Mouse (Mus musculus) MEL (cell line): ENCODE measurements around the gene Tex36.

Experiments used
- BHLHE40 ChIP-seq: IDR thresholded peaks from 2 replicates; pipeline ENCODE4 v1.6.1; 2012; ENCODE audit warnings: low read depth, mild to moderate bottlenecking, inconsistent platforms, low read length, improper control_type of control experiment, borderline replicate concordance
- CHD1 ChIP-seq: IDR thresholded peaks from 2 replicates; pipeline ENCODE4 v1.6.1; 2012; ENCODE audit warnings: low read depth, mild to moderate bottlenecking, inconsistent platforms, low read length, improper control_type of control experiment
- HCFC1 ChIP-seq: IDR thresholded peaks from 2 replicates; pipeline ENCODE4 v1.6.1; 2012; ENCODE audit warnings: low read depth, mild to moderate bottlenecking, inconsistent platforms, low read length, improper control_type of control experiment, moderate library complexity
- KAT2A ChIP-seq: conservative IDR thresholded peaks from 2 replicates; pipeline ENCODE4 v1.6.1; 2012; ENCODE audit warnings: low read depth, low read length, improper control_type of control experiment, inconsistent platforms
- MYC ChIP-seq: IDR thresholded peaks from 2 replicates; pipeline ENCODE4 v1.6.1; 2011; ENCODE audit warnings: low read depth, mild to moderate bottlenecking, low read length, improper control_type of control experiment, moderate library complexity
- POLR2A ChIP-seq, 2 experiments: IDR thresholded peaks; 2 replicates each; pipeline ENCODE4 v1.6.1; 2011 to 2012; ENCODE audit warnings: low read length in 2 of 2, mild to moderate bottlenecking in 2 of 2, control low read depth in 1 of 2, improper control_type of control experiment in 1 of 2, low read depth in 1 of 2, moderate library complexity in 1 of 2; ENCODE audit not compliant: control insufficient read depth in 1 of 2, insufficient read depth in 1 of 2, poor library complexity in 1 of 2
- RAD21 ChIP-seq: IDR thresholded peaks from 2 replicates; pipeline ENCODE4 v1.6.1; 2011; ENCODE audit warnings: mild to moderate bottlenecking, low read depth, low read length, improper control_type of control experiment
- TAL1 ChIP-seq: IDR thresholded peaks from 2 replicates; pipeline ENCODE4 v1.6.1; 2012; ENCODE audit warnings: mild to moderate bottlenecking, inconsistent platforms, low read length, moderate library complexity, mixed read lengths
- TCF12 ChIP-seq: IDR thresholded peaks from 2 replicates; pipeline ENCODE4 v1.6.1; 2014; ENCODE audit warnings: low read depth, mild to moderate bottlenecking, inconsistent platforms, low read length, improper control_type of control experiment, moderate library complexity

DNA sequence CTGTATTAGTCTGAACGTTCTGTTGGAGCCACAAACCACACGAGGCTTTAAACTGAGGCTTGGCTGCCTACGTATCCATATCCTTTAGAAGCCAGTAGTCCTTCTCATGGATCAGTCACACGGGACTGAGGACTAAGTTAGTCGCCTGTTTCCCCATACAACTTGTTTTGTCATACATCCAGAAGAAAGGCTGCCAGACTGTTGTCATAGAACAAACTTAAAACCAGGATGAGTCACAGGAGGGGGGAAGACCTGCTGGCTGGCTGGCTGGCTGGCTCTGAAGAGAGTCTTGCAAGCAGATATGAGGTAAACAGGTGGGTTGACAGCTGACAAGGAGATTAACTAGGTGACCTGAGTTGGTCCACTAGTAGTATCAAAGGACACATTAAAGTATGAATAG, 28.9 kb upstream of the Tex36 start:
- no peak for TF ChIP-seq BHLHE40
- no peak for TF ChIP-seq RAD21
- no peak for TF ChIP-seq MYC
- TF ChIP-seq TCF12 = no peak
- TF ChIP-seq POLR2A (IDR thresholded peaks at IDR 0.05; ENCODE audit: control insufficient read depth in 1 of 2, insufficient read depth in 1 of 2, low read depth in 1 of 2, low read length in 2 of 2, poor library complexity in 1 of 2) = no peak
- TF ChIP-seq HCFC1 = no peak
- no peak for TF ChIP-seq CHD1
- no peak for TF ChIP-seq TAL1
- no peak for TF ChIP-seq KAT2A
